Mouse (Mus musculus): ENCODE data around the gene Rps6.
"Not testable (repeated sequence)": the region's sequence is repeated elsewhere in the genome, so short reads cannot be mapped to it uniquely, and the experiment has no call there.

Gene Rps6

GRCm38 (mm10) chr4:86851331-86851730, 5.9 kb downstream of the Rps6 start:
- no peak for DNase-seq

- no peak for DNase-seq
These were observed 10.0 kb downstream of the Rps6 start for GRCm38 (mm10) chr4:86847246-86847645.

DNA sequence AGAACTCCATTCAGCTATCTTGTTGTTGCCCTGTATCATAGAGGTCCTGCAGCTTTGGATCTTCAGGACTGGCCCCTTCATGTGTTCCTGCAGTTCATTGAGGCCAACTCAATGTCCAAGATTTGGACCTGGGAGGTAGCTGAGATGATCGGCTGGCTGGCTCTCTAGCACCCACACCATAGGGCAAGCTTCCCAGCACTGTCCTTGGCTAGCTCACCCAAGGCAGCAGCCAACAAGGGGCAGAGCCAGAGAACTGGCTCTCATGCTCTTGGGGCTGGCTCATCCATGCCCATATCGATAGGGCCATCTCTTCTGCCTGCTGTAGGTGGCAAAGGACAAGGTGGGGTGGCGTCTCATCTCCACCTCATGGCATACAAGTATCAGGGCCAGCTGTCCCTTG, 11.8 kb downstream of the Rps6 start:
- DNase-seq, result peak; percentile 55 to 60

DNA sequence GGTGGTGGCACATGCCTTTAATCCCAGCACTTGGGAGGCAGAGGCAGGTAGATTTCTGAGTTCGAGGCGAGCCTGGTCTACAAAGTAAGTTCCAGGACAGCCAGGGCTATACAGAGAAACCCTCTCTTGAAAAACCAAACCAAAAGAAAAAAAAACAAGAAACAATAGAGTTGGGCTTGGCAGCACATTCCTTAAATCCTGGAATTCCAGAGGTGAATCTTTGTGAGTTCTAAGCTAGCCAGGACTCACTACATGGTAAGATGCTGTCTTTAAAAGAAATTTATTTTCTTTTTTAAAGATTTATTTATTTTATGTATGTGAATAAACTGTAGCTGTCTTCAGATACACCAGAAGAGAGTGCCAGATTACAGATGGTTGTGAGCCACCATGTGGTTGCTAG, 16.1 kb downstream of the Rps6 start:
- not testable (repeated sequence) for DNase-seq

DNA sequence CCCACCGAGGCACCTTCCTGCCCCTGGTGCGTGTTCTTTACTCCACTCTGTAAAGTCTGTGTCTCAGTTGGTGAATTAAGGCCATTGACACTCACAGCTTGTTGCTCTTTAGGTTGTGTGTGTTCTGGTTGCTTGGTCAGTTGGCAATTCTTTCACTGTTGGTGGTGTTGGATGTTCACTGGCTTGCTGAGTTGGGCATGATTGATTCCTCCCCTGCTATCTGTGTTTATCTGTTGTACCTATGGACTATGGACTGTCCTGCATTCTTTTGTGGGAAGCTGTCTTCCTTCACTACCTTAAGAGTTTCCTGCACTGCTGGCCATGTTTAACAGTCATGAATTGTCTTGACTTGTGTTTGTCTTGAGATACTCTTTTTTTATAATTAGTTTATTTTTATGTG, 25.3 kb downstream of the Rps6 start:
- DNase-seq, result no peak

GRCm38 (mm10) chr4:86825143-86825542, 32.1 kb downstream of the Rps6 start:
- peak in 1 of 2 experiments; percentile 30 for DNase-seq

DNA sequence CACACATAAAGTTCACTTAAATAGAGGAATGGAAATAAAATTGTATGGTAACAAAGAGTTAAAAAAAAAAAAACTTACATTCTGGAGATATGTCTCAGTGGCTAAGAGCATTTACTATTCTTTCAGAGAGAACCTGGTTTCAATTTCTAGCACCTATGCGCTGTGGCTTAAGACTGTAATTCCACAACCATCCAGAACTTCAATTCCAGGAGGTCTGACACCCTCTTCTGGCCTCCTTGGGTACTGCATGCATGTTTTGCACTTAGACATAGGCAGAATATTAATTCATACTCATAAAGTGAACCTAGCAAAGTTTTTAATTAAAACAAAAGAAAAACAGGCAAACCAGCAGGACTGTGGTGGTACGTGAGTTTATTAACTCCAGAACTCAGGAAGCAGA, 34.0 kb downstream of the Rps6 start:
- DNase-seq, result peak; percentile 41 to 72

- DNase-seq, result no peak
These were observed 42.4 kb downstream of the Rps6 start for GRCm38 (mm10) chr4:86814850-86815249.

- peak in 1 of 2 experiments; percentile 19 for DNase-seq
These were observed 46.6 kb downstream of the Rps6 start for GRCm38 (mm10) chr4:86810604-86811003.

Data from cerebellum, postnatal 25 days (tissue).